Mouse (Mus musculus) intestine, postnatal 0 days (tissue): ENCODE measurements around the gene Coro2a. TPM values are rescaled to one million over a fixed set of nuclear protein-coding genes. Genes with fewer than 3 reads are reported as not detected.
"Not testable (repeated sequence)": the region's sequence is repeated elsewhere in the genome, so short reads cannot be mapped to it uniquely, and the experiment has no call there.

Experiments
- ATAC-seq: fragments of 200-750 bp; cut with Nextera tagmentation; 2 replicates; pipeline ENCODE4 v1.8.0; 2017; ENCODE audit warnings: mild to moderate bottlenecking, moderate TSS enrichment, moderate library complexity
- H3K27ac ChIP-seq: fragments of 300-500 bp; sonication (generic); 2 replicates; pipeline ENCODE4 v1.5.1; 2014; ENCODE audit warnings: mild to moderate bottlenecking, low read depth, low read length, moderate library complexity
- H3K27me3 ChIP-seq: fragments of 300-500 bp; sonication (generic); replicated peaks from 2 replicates; pipeline ENCODE4 v1.6.1; 2014; ENCODE audit warnings: low read length, mixed read lengths; ENCODE audit not compliant: control insufficient read depth, insufficient read depth
- H3K36me3 ChIP-seq: fragments of 300-500 bp; sonication (generic); 2 replicates; pipeline ENCODE4 v1.6.1; 2014; ENCODE audit warnings: mild to moderate bottlenecking, moderate library complexity; ENCODE audit not compliant: control insufficient read depth, insufficient read depth
- H3K4me1 ChIP-seq: fragments of 300-500 bp; sonication (generic); replicated peaks from 2 replicates; pipeline ENCODE4 v1.6.1; 2014; ENCODE audit warnings: antibody characterized with exemption, low read length, mixed read lengths; ENCODE audit not compliant: control insufficient read depth, insufficient read depth
- H3K4me2 ChIP-seq: fragments of 300-500 bp; sonication (generic); replicated peaks from 2 replicates; pipeline ENCODE4 v1.6.1; 2014; ENCODE audit warnings: low read depth, mild to moderate bottlenecking, moderate library complexity
- H3K4me3 ChIP-seq: fragments of 300-500 bp; sonication (generic); 2 replicates; pipeline ENCODE4 v1.5.1; 2014; ENCODE audit warnings: low read depth, low read length
- H3K9ac ChIP-seq: fragments of 300-500 bp; sonication (generic); 2 replicates; pipeline ENCODE4 v1.6.1; 2014; ENCODE audit warnings: mild to moderate bottlenecking, low read depth, low read length
- H3K9me3 ChIP-seq: fragments of 300-500 bp; sonication (generic); 2 replicates; pipeline ENCODE4 v1.6.1; 2016; ENCODE audit warnings: mixed run types; ENCODE audit not compliant: control insufficient read depth
- CTCF ChIP-seq: sonication (generic); IDR thresholded peaks from 2 replicates; pipeline ENCODE4 v1.5.1; 2016; ENCODE audit warnings: low read depth, mild to moderate bottlenecking, control low read depth, antibody characterized with exemption, moderate library complexity
- WGBS: fragments of 180-500 bp; shearing (Covaris S2); extraction: QIAGEN DNeasy Blood & Tissue Kit; methylation state at CpG from one replicate; pipeline ENCODE4 v1.1.7; 2014; 5-methylcytosine and 5-hydroxymethylcytosine counted together
- polyA plus RNA-seq: library from polyadenylated mRNA; unstranded; fragments of >200 nt; fragmentation: Nextera tagmentation; extraction: Ambion mirVana; gene quantifications from 2 replicates; pipeline ENCODE4 v1.2.1, GENCODE M21; 2015

Gene Coro2a
- polyA plus RNA-seq, 1 experiment from 2014 or later = 53.0 TPM

GRCm38 (mm10) chr4:46607601-46608000 lies 5.6 kb upstream of the Coro2a start:
- H3K4me3 ChIP-seq = no peak overlapping the region
- H3K9ac ChIP-seq = no peak overlapping the region
- no peaks in the 10 kb centered on the region for H3K27me3 ChIP-seq
- no peaks in the 10 kb centered on the region for H3K9me3 ChIP-seq
- H3K36me3 ChIP-seq = peaks cover 12% of the 10 kb centered on the region; the same call in 1 of the 2 replicates
- H3K4me1 ChIP-seq = 0 out of 2 replicates have a peak, but pooled peaks cover 2% of the 10 kb centered on the region
- H3K4me2 ChIP-seq = no peak overlapping the region
- 70% methylated on average over 3 of the region's 3 CpGs for WGBS
- TF ChIP-seq CTCF = no peak
- ATAC-seq = no peak
- H3K27ac ChIP-seq = no peak overlapping the region

GRCm38 (mm10) chr4:46605451-46605850 lies 3.4 kb upstream of the Coro2a start:
- H3K9me3 ChIP-seq = no peaks in the 10 kb centered on the region
- H3K36me3 ChIP-seq = peaks cover 12% of the 10 kb centered on the region; the same call in 1 of the 2 replicates
- H3K4me2 ChIP-seq = no peak overlapping the region
- H3K27me3 ChIP-seq = no peaks in the 10 kb centered on the region
- H3K9ac ChIP-seq = no peak overlapping the region
- TF ChIP-seq CTCF = no peak
- no peak overlapping the region for H3K27ac ChIP-seq
- 80% methylated on average over 11 of the region's 11 CpGs for WGBS
- no peak for ATAC-seq
- 0 out of 2 replicates have a peak, but pooled peaks cover 3% of the 10 kb centered on the region for H3K4me1 ChIP-seq
- H3K4me3 ChIP-seq = no peak overlapping the region

GRCm38 (mm10) chr4:46602704-46603103 lies 702 bp upstream of the Coro2a start:
- Histone ChIP-seq H3K9ac (no peak overlapping the region), H3K36me3 (peaks cover 12% of the 10 kb centered on the region; the same call in 1 of the 2 replicates), H3K4me3 (0 out of 2 replicates have a peak overlapping the region, but pooled peaks have one; percentile 66), H3K9me3 (no peaks in the 10 kb centered on the region), H3K27ac (0 out of 2 replicates have a peak overlapping the region, but pooled peaks have one; percentile 35), H3K4me2 (peak overlapping the region; percentile 89), H3K4me1 (0 out of 2 replicates have a peak, but pooled peaks cover 3% of the 10 kb centered on the region), H3K27me3 (no peaks in the 10 kb centered on the region)
- 33% methylated on average over 7 of the region's 7 CpGs for WGBS
- TF ChIP-seq CTCF = no peak
- ATAC-seq = no peak

GRCm38 (mm10) chr4:46601258-46601843 lies 651 bp downstream of the Coro2a start:
- no peak for TF ChIP-seq CTCF
- no peaks in the 10 kb centered on the region for H3K27me3 ChIP-seq
- H3K9me3 ChIP-seq = no peaks in the 10 kb centered on the region
- 0 out of 2 replicates have a peak, but pooled peaks cover 3% of the 10 kb centered on the region for H3K4me1 ChIP-seq
- under 1% methylated on average over 50 of the region's 52 CpGs for WGBS
- ATAC-seq = peak; percentile 20
- peaks cover 9% of the 10 kb centered on the region; the same call in 1 of the 2 replicates for H3K36me3 ChIP-seq
- H3K9ac ChIP-seq = peak overlapping the region; percentile 60
- H3K4me3 ChIP-seq = peak overlapping the region; percentile 66
- peak overlapping the region; percentile 93 for H3K27ac ChIP-seq
- H3K4me2 ChIP-seq = peak overlapping the region; percentile 89

- Histone ChIP-seq H3K36me3 (peaks cover 5% of the 10 kb centered on the region; the same call in 1 of the 2 replicates), H3K4me2 (peak overlapping the region; percentile 89), H3K9me3 (no peaks in the 10 kb centered on the region), H3K4me1 (0 out of 2 replicates have a peak, but pooled peaks cover 3% of the 10 kb centered on the region), H3K4me3 (peak overlapping the region; percentile 66), H3K27ac (peak overlapping the region; percentile 93), H3K9ac (peak overlapping the region; percentile 60), H3K27me3 (no peaks in the 10 kb centered on the region)
- no peak for TF ChIP-seq CTCF
- no peak for ATAC-seq
- 25% methylated on average over 20 of the region's 20 CpGs for WGBS
These were observed 1.3 kb downstream of the Coro2a start for GRCm38 (mm10) chr4:46600473-46601257.

GRCm38 (mm10) chr4:46599609-46600008 lies 2.4 kb downstream of the Coro2a start:
- H3K36me3 ChIP-seq, H3K9me3 ChIP-seq, H3K4me1 ChIP-seq, ATAC-seq, H3K27me3 ChIP-seq: not testable (repeated sequence)
- H3K4me3 ChIP-seq = peak overlapping the region; percentile 66
- peak overlapping the region; percentile 93 for H3K27ac ChIP-seq
- 44% methylated on average over 12 of the region's 12 CpGs for WGBS
- peak overlapping the region; percentile 89 for H3K4me2 ChIP-seq
- H3K9ac ChIP-seq = 0 out of 2 replicates have a peak overlapping the region, but pooled peaks have one; percentile 60
